Mouse (Mus musculus): ENCODE measurements around the gene Kcns1.

Gene Kcns1

DNA sequence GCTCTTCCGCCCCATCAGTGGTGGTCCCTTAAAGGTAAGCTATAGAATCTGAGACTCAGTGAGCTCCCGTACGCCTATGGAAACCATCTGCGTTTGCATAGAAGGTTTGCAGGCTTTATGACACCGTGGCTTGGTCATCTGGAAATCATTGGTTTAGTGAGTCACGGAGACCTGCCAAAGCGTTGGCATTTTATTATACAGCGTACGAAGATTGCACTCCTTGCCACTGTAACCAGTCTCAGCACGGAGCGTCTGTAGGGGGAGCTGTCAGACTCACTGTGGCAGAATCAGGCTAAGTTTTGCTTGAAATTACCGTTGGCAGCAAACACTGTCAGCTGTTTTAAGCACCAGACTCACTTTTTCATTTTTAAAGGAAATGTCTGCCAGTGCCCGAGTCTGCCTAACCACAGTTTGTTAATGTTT is 44.4 kb downstream of the Kcns1 start:
- DNase-seq (ENCODE audit: low read depth in 2 of 2, low spot score in 2 of 2) = no peak

DNA sequence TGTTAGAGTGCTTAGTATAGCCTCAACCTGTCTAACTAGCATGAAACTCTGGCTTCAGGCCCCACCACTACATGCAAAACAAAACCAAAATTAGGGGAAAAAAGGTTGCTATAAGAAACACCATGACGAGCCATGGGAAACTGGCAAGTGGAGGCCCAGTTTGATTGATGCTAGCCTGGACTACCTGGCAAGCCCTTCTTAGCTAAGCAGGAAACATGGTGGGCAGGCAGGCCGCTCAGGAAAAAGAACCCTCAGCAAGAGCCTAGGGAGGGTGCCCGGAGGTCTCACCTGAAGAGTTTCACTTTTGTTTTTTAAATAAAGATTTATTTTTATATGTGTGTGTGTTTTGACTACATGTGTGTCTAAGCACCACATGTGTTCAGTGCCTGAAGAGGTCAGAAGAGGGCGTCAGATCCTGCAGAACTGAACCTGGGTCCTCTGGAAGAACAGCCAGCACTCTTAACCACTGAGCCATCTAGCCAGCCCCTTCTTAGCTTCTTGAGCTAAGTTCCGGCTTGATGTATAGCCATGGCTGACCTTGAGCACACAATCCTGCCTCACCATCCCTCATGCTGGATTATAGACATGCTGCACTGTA is 47.6 kb downstream of the Kcns1 start:
- DNase-seq (ENCODE audit: low read depth in 2 of 2, low spot score in 2 of 2) = no peak

DNA sequence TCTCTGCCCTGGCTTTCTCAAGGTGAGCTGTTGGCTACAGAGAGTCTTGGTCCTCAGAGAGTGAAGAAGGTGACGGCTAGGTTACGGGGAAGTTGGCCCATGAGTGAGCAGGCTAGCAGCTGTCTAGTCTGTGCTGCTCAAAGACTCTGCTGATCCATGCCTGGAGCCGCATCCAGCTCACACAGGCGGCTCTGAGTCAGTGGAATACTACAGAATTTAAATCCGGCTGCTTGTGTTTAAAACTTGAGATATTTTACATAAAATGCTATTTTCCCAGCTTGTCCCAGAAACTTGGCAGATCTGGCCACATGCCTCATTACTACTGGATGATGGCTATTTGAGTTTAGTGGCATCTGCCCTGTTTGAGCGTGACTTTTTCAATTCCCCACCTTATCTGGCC is 51.4 kb downstream of the Kcns1 start:
- no peak for DNase-seq (ENCODE audit: low read depth in 2 of 2, low spot score in 2 of 2)

DNA sequence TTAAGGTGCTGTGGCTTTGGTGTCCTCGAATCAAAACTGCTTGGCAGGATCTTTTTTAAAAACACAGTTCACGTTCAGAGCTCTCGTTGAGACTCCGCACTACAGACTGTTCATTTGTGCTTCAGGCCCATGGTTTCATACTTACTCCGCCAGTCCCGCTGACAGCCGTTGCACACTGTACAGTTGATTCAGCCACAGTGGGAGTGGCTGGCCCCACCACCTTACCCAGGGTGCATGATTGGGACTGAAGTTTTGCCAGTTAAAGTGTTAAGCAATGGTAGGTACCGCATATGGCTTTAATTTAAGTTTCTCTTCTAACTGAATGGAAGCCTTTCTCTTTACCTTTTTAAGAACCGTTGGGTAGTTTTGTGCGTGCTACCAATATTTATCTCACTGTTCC is 55.4 kb downstream of the Kcns1 start:
- no peak for DNase-seq (ENCODE audit: low read depth in 2 of 2, low spot score in 2 of 2)

DNA sequence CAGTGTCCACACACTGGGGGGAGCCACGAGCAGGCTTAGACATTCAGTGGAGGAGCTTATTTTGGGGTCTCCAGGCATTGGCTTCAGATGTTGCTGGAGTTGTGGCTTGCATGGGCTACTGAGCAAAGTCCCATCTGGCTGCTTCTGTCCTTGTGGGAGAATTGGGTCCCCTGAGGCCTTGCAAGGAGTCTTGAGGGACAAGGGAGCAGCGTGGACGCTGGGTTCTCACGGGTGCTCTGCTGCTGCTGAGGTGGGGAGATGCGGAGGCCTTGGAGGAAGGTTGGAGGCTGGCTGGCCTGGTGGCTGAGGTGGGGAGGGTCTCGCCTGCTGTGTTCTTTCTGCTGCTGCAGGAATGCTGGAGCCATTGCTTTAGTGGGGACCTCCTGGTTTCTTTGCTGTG is 56.9 kb downstream of the Kcns1 start:
- DNase-seq (ENCODE audit: low read depth in 2 of 2, low spot score in 2 of 2) = no peak
